Mouse (Mus musculus) liver, postnatal 0 days (tissue): ENCODE measurements around the gene Agrp. TPM values are rescaled to one million over a fixed set of nuclear protein-coding genes. Genes with fewer than 3 reads are reported as not detected.

Source experiments
- ATAC-seq: fragments of 200-750 bp; cut with Nextera tagmentation; 2 replicates; pipeline ENCODE4 v1.8.0; 2017; ENCODE audit warnings: mild to moderate bottlenecking, moderate library complexity
- DNase-seq: peaks from one replicate; pipeline ENCODE4 v3.0.0-alpha.2; 2016
- H3K27ac ChIP-seq: fragments of 300-500 bp; sonication (generic); 2 replicates; pipeline ENCODE4 v1.5.1; 2014; ENCODE audit warnings: antibody characterized with exemption, moderate library complexity, mild to moderate bottlenecking, low read depth
- H3K27me3 ChIP-seq: fragments of 300-500 bp; sonication (generic); 2 replicates; pipeline ENCODE4 v1.6.1; 2014; ENCODE audit warnings: low read length, control low read depth, mixed read lengths; ENCODE audit not compliant: insufficient read depth
- H3K36me3 ChIP-seq: fragments of 300-500 bp; sonication (generic); replicated peaks from 2 replicates; pipeline ENCODE4 v1.6.1; 2014; ENCODE audit warnings: mild to moderate bottlenecking, control low read depth, low read length, moderate library complexity, mixed read lengths; ENCODE audit not compliant: insufficient read depth
- H3K4me1 ChIP-seq: fragments of 300-500 bp; sonication (generic); 2 replicates; pipeline ENCODE4 v1.6.1; 2014; ENCODE audit warnings: antibody characterized with exemption, mild to moderate bottlenecking, control low read depth; ENCODE audit not compliant: insufficient read depth
- H3K4me2 ChIP-seq: fragments of 300-500 bp; sonication (generic); 2 replicates; pipeline ENCODE4 v1.6.1; 2014; ENCODE audit warnings: low read depth, mild to moderate bottlenecking, low read length, moderate library complexity, mixed read lengths
- H3K4me3 ChIP-seq: fragments of 300-500 bp; sonication (generic); 2 replicates; pipeline ENCODE4 v1.5.1; 2014; ENCODE audit warnings: low read depth, low read length
- H3K9ac ChIP-seq: fragments of 300-500 bp; sonication (generic); replicated peaks from 2 replicates; pipeline ENCODE4 v1.6.1; 2014; ENCODE audit warnings: mild to moderate bottlenecking, moderate library complexity
- H3K9me3 ChIP-seq: fragments of 300-500 bp; sonication (generic); 2 replicates; pipeline ENCODE4 v1.6.1; 2016; ENCODE audit warnings: mild to moderate bottlenecking, control low read depth, low read length, mixed read lengths
- CTCF ChIP-seq: sonication (generic); IDR thresholded peaks from 2 replicates; pipeline ENCODE4 v1.5.1; 2016; ENCODE audit warnings: antibody characterized with exemption, low read depth
- EP300 ChIP-seq: IDR thresholded peaks from 2 replicates; pipeline ENCODE4 v1.6.1; 2016; ENCODE audit warnings: antibody characterized with exemption, low read depth, mild to moderate bottlenecking
- WGBS: fragments of 180-500 bp; shearing (Covaris S2); extraction: QIAGEN DNeasy Blood & Tissue Kit; methylation state at CpG from one replicate; pipeline ENCODE4 v1.1.7; 2014; ENCODE audit not compliant: insufficient replicate concordance; 5-methylcytosine and 5-hydroxymethylcytosine counted together
- polyA plus RNA-seq: library from polyadenylated mRNA; unstranded; fragments of >200 nt; fragmentation: Nextera tagmentation; extraction: Ambion mirVana; gene quantifications from 2 replicates; pipeline ENCODE4 v1.2.1, GENCODE M21; 2015

Agrp gene
- polyA plus RNA-seq, 1 experiment from 2014 or later = not detected

- no peaks in the 10 kb centered on the region for H3K9me3 ChIP-seq
- TF ChIP-seq CTCF = no peak
- TF ChIP-seq EP300 = no peak
- 0 out of 2 replicates have a peak overlapping the region, but pooled peaks have one; percentile 16 for H3K9ac ChIP-seq
- DNase-seq = no peak
- H3K4me3 ChIP-seq = no peak overlapping the region
- H3K36me3 ChIP-seq = peaks cover 43% of the 10 kb centered on the region
- peak overlapping the region; percentile 57; the same call in 1 of the 2 replicates for H3K27ac ChIP-seq
- H3K4me1 ChIP-seq = peaks cover 14% of the 10 kb centered on the region
- 15% methylated on average over 2 of the region's 2 CpGs for WGBS
- H3K4me2 ChIP-seq = no peak overlapping the region
- ATAC-seq = peak; percentile 33; the same call in 1 of the 2 replicates
- H3K27me3 ChIP-seq = no peaks in the 10 kb centered on the region
Observed at GRCm38 (mm10) chr8:105533439-105533838, 103.8 kb downstream of the Agrp start.

DNA sequence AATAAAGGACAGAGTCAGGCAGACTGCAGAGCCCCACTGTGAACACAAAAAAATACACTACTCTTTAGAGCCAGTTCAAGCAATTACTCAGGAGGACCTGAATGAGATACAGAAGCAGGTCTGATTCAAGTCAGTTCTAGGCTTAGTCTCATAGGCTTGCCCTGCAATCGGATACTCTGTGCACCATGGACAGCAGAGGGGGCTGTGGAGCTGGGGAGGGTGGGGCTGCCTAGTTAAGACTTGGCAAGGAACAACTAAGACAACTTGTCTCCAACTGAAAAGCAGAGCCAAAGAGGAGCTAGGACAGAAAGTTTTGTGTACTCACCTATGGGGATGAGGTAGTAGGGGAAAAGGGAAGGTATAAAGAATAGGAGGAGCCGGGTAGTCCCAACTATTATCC lies 105.4 kb downstream of the Agrp start:
- H3K4me2 ChIP-seq = no peak overlapping the region
- WGBS = 43% methylated on average over 2 of the region's 2 CpGs
- no peaks in the 10 kb centered on the region for H3K27me3 ChIP-seq
- H3K9me3 ChIP-seq = no peaks in the 10 kb centered on the region
- peaks cover 14% of the 10 kb centered on the region for H3K4me1 ChIP-seq
- H3K9ac ChIP-seq = no peak overlapping the region
- H3K4me3 ChIP-seq = no peak overlapping the region
- DNase-seq (peak; percentile 76), ATAC-seq (no peak; the same call in 1 of the 2 replicates)
- TF ChIP-seq EP300 (no peak), CTCF (peak; percentile 79)
- peaks cover 32% of the 10 kb centered on the region for H3K36me3 ChIP-seq
- no peak overlapping the region for H3K27ac ChIP-seq

DNA sequence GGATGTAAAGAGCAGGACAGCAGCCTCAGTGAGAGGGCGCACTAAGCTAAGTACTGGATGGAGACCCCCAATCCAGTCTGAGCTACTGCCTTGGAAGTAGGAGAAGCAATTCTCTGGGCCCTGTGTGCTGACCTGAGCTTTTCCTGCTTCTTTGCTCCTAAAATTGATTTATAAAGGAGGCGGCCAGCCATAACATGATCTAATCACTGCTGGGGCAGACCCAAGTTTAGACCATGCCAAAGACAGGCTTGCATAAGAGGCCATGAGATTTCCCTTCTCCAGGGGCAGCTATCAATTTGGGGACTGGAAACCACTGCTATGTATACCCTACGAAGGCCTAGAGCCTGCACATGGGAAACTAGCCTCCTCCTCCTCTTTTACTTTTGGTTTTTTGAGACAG lies 107.9 kb downstream of the Agrp start:
- Histone ChIP-seq H3K4me3 (no peak overlapping the region), H3K27ac (no peak overlapping the region), H3K27me3 (no peaks in the 10 kb centered on the region), H3K36me3 (peaks cover 40% of the 10 kb centered on the region), H3K9ac (no peak overlapping the region), H3K4me2 (no peak overlapping the region), H3K9me3 (no peaks in the 10 kb centered on the region), H3K4me1 (peaks cover 11% of the 10 kb centered on the region)
- 90% methylated on average over 3 of the region's 3 CpGs for WGBS
- ATAC-seq = no peak
- TF ChIP-seq CTCF = no peak
- TF ChIP-seq EP300 = no peak
- DNase-seq = no peak

DNA sequence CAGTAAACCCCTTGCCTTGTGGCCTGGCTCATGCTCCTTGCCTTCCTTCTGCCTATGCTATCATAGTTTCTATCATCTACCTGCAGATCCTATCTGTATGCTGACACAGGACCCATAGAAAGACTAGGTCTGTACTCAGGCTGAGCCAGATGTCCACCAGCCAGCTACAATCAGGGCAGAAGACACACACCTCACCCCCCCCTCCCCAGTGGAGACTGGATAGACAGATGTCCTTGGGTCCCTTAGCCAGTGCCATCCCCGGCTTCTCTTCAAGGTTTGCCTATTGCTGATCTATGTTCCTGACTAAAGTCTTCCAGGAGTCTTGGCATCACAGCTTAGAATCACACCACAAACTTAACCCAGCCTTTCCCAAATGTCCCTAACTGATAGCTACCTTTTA lies 109.0 kb downstream of the Agrp start:
- Histone ChIP-seq H3K4me1 (peaks cover 1% of the 10 kb centered on the region; the same call in 1 of the 2 replicates), H3K4me3 (no peak overlapping the region), H3K9ac (no peak overlapping the region), H3K9me3 (no peaks in the 10 kb centered on the region), H3K27ac (no peak overlapping the region), H3K4me2 (no peak overlapping the region), H3K27me3 (no peaks in the 10 kb centered on the region), H3K36me3 (peaks cover 44% of the 10 kb centered on the region)
- ATAC-seq (no peak), DNase-seq (no peak)
- TF ChIP-seq CTCF (no peak), EP300 (no peak)
- WGBS = 88% methylated on average over 1 of the region's 1 CpGs

- no peak overlapping the region for H3K4me3 ChIP-seq
- 80% methylated on average over 2 of the region's 2 CpGs for WGBS
- H3K27me3 ChIP-seq = no peaks in the 10 kb centered on the region
- ATAC-seq (peak; percentile 45; the same call in 1 of the 2 replicates), DNase-seq (no peak)
- no peaks in the 10 kb centered on the region for H3K9me3 ChIP-seq
- no peak for TF ChIP-seq CTCF
- TF ChIP-seq EP300 = no peak
- no peak overlapping the region for H3K4me2 ChIP-seq
- no peak overlapping the region for H3K27ac ChIP-seq
- H3K36me3 ChIP-seq = peaks cover 55% of the 10 kb centered on the region
- H3K4me1 ChIP-seq = no peaks in the 10 kb centered on the region
- no peak overlapping the region for H3K9ac ChIP-seq
Observed at GRCm38 (mm10) chr8:105527110-105527509, 110.1 kb downstream of the Agrp start.

DNA sequence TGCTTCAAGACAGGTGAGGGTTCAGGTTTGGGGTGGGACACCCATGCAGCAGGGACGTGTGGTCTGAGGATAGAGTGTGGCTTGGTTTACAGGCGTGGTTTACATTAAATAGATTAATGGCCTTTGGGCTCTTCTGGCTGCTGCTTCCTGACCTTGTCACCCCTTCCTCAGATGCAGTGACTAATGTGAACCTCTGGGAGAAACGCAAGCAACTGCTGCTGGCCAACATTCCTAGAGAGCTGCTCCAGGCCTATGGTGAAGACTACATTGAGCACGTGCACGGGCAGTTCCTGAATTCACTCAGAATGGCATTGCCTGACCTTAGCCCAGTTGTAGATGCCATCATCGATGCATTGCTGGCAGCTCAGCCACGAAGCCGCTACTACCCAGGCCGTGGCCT lies 114.3 kb downstream of the Agrp start:
- Histone ChIP-seq H3K4me2 (no peak overlapping the region), H3K9ac (no peak overlapping the region)
- no peak for DNase-seq

More for the DNA sequence above, 114.3 kb downstream of the Agrp start:
- Histone ChIP-seq H3K9me3 (no peaks in the 10 kb centered on the region), H3K36me3 (peaks cover 43% of the 10 kb centered on the region), H3K4me1 (peaks cover 17% of the 10 kb centered on the region), H3K4me3 (no peak overlapping the region), H3K27ac (no peak overlapping the region), H3K27me3 (peaks cover 19% of the 10 kb centered on the region)
- WGBS = 68% methylated on average over 9 of the region's 9 CpGs
- ATAC-seq = no peak
- TF ChIP-seq EP300 (no peak), CTCF (no peak)
